Mouse (Mus musculus): ENCODE data around the gene Ccdc28b. TPM values are rescaled to one million over a fixed set of nuclear protein-coding genes. Genes with fewer than 3 reads are reported as not detected.

The Ccdc28b gene
- polyA plus RNA-seq, 1 experiment from 2014 or later: 53.6 TPM

- H3K9me3 ChIP-seq: no peaks in the 10 kb centered on the region
- H3K27ac ChIP-seq: no peak overlapping the region
- H3K4me2 ChIP-seq: no peak overlapping the region
- no peaks in the 10 kb centered on the region for H3K36me3 ChIP-seq
- 80% methylated on average over 1 of the region's 1 CpGs for WGBS
- no peaks in the 10 kb centered on the region for H3K27me3 ChIP-seq
- H3K4me1 ChIP-seq (replicated peaks): peaks cover 10% of the 10 kb centered on the region; the same call in 1 of the 2 replicates
- ATAC-seq (ENCODE audit: insufficient number of reproducible peaks, insufficient read depth, low FRiP score, low TSS enrichment, low read depth): no peak
- H3K4me3 ChIP-seq (replicated peaks): no peak overlapping the region
- H3K9ac ChIP-seq (replicated peaks): no peak overlapping the region
Measured at GRCm38 (mm10) chr4:129582251-129582650, 41.5 kb downstream of the Ccdc28b start.

GRCm38 (mm10) chr4:129580347-129580746 lies 43.4 kb downstream of the Ccdc28b start:
- ATAC-seq (ENCODE audit: insufficient number of reproducible peaks, insufficient read depth, low FRiP score, low TSS enrichment, low read depth): no peak
- no peaks in the 10 kb centered on the region for H3K9me3 ChIP-seq
- H3K4me1 ChIP-seq (replicated peaks): peaks cover 15% of the 10 kb centered on the region
- no peak overlapping the region for H3K4me2 ChIP-seq
- H3K9ac ChIP-seq (replicated peaks): no peak overlapping the region
- no peaks in the 10 kb centered on the region for H3K27me3 ChIP-seq
- no peaks in the 10 kb centered on the region for H3K36me3 ChIP-seq
- no peak overlapping the region for H3K27ac ChIP-seq
- no peak overlapping the region for H3K4me3 ChIP-seq (replicated peaks)
- WGBS: 72% methylated on average over 7 of the region's 7 CpGs

- H3K36me3 ChIP-seq: no peaks in the 10 kb centered on the region
- 86% methylated on average over 5 of the region's 5 CpGs for WGBS
- H3K4me2 ChIP-seq: no peak within 1 kb of the TSS
- no peaks in the 10 kb centered on the region for H3K9me3 ChIP-seq
- peaks cover 11% of the 10 kb centered on the region for H3K4me1 ChIP-seq (replicated peaks)
- H3K27me3 ChIP-seq: no peaks in the 10 kb centered on the region
- no peak for ATAC-seq (ENCODE audit: insufficient number of reproducible peaks, insufficient read depth, low FRiP score, low TSS enrichment, low read depth)
- H3K9ac ChIP-seq (replicated peaks): no peak within 1 kb of the TSS
- no peak within 1 kb of the TSS for H3K27ac ChIP-seq
- H3K4me3 ChIP-seq (replicated peaks): no peak within 1 kb of the TSS
Measured at GRCm38 (mm10) chr4:129578466-129578865, 45.3 kb downstream of the Ccdc28b start, which contains the start of gene Fam167b. Gene Fam167b, minus strand, starts transcription at chr4:129578549.

GRCm38 (mm10) chr4:129577688-129578087 lies 46.1 kb downstream of the Ccdc28b start:
- H3K36me3 ChIP-seq: no peaks in the 10 kb centered on the region
- H3K4me1 ChIP-seq (replicated peaks): peaks cover 11% of the 10 kb centered on the region
- H3K9ac ChIP-seq (replicated peaks): no peak overlapping the region
- no peaks in the 10 kb centered on the region for H3K9me3 ChIP-seq
- 78% methylated on average over 7 of the region's 7 CpGs for WGBS
- no peak for ATAC-seq (ENCODE audit: insufficient number of reproducible peaks, insufficient read depth, low FRiP score, low TSS enrichment, low read depth)
- no peaks in the 10 kb centered on the region for H3K27me3 ChIP-seq
- no peak overlapping the region for H3K4me2 ChIP-seq
- H3K4me3 ChIP-seq (replicated peaks): no peak overlapping the region
- no peak overlapping the region for H3K27ac ChIP-seq

GRCm38 (mm10) chr4:129576863-129577491 lies 46.8 kb downstream of the Ccdc28b start:
- H3K9ac ChIP-seq (replicated peaks): no peak overlapping the region
- ATAC-seq (ENCODE audit: insufficient number of reproducible peaks, insufficient read depth, low FRiP score, low TSS enrichment, low read depth): no peak
- H3K27me3 ChIP-seq: no peaks in the 10 kb centered on the region
- peak overlapping the region; percentile 19; the same call in 1 of the 2 replicates for H3K4me2 ChIP-seq
- peaks cover 11% of the 10 kb centered on the region for H3K4me1 ChIP-seq (replicated peaks)
- 40% methylated on average over 21 of the region's 21 CpGs for WGBS
- H3K27ac ChIP-seq: 0 out of 2 replicates have a peak overlapping the region, but pooled peaks have one; percentile 35
- H3K9me3 ChIP-seq: no peaks in the 10 kb centered on the region
- no peaks in the 10 kb centered on the region for H3K36me3 ChIP-seq
- no peak overlapping the region; the same call in 1 of the 2 replicates for H3K4me3 ChIP-seq (replicated peaks)

GRCm38 (mm10) chr4:129575171-129575844 lies 48.4 kb downstream of the Ccdc28b start:
- peak overlapping the region; percentile 81 for H3K27ac ChIP-seq
- WGBS: 33% methylated on average over 7 of the region's 8 CpGs

GRCm38 (mm10) chr4:129573430-129573829 lies 50.3 kb downstream of the Ccdc28b start, which contains the start of gene Lck:
Gene Lck, minus strand, starts transcription at chr4:129573641.
- Histone ChIP-seq H3K27me3 (no peaks in the 10 kb centered on the region), H3K9ac (replicated peaks) (no peak within 1 kb of the TSS), H3K27ac (no peak within 1 kb of the TSS), H3K9me3 (no peaks in the 10 kb centered on the region), H3K4me3 (replicated peaks) (no peak within 1 kb of the TSS), H3K4me2 (no peak within 1 kb of the TSS), H3K36me3 (no peaks in the 10 kb centered on the region), H3K4me1 (replicated peaks) (peaks cover 11% of the 10 kb centered on the region)
- 85% methylated on average over 8 of the region's 8 CpGs for WGBS
- no peak for ATAC-seq (ENCODE audit: insufficient number of reproducible peaks, insufficient read depth, low FRiP score, low TSS enrichment, low read depth)

More at GRCm38 (mm10) chr4:129575171-129575844, 48.4 kb downstream of the Ccdc28b start:
- no peaks in the 10 kb centered on the region for H3K27me3 ChIP-seq
- H3K9me3 ChIP-seq: no peaks in the 10 kb centered on the region
- H3K9ac ChIP-seq (replicated peaks): no peak overlapping the region
- no peaks in the 10 kb centered on the region for H3K36me3 ChIP-seq
- peaks cover 11% of the 10 kb centered on the region for H3K4me1 ChIP-seq (replicated peaks)
- H3K4me3 ChIP-seq (replicated peaks): no peak overlapping the region
- ATAC-seq (ENCODE audit: insufficient number of reproducible peaks, insufficient read depth, low FRiP score, low TSS enrichment, low read depth): peak; percentile 80; the same call in 1 of the 2 replicates
- no peak overlapping the region for H3K4me2 ChIP-seq

GRCm38 (mm10) chr4:129573093-129573370 lies 50.7 kb downstream of the Ccdc28b start:
- no peak for ATAC-seq (ENCODE audit: insufficient number of reproducible peaks, insufficient read depth, low FRiP score, low TSS enrichment, low read depth)
- 97% methylated on average over 4 of the region's 4 CpGs for WGBS

GRCm38 (mm10) chr4:129572236-129573092 lies 51.3 kb downstream of the Ccdc28b start:
- H3K27me3 ChIP-seq: no peaks in the 10 kb centered on the region
- ATAC-seq (ENCODE audit: insufficient number of reproducible peaks, insufficient read depth, low FRiP score, low TSS enrichment, low read depth): no peak
- no peaks in the 10 kb centered on the region for H3K36me3 ChIP-seq
- no peak overlapping the region for H3K9ac ChIP-seq (replicated peaks)
- WGBS: 85% methylated on average over 13 of the region's 13 CpGs
- peaks cover 11% of the 10 kb centered on the region for H3K4me1 ChIP-seq (replicated peaks)
- H3K4me3 ChIP-seq (replicated peaks): no peak overlapping the region
- H3K27ac ChIP-seq: no peak overlapping the region
- no peak overlapping the region for H3K4me2 ChIP-seq
- H3K9me3 ChIP-seq: no peaks in the 10 kb centered on the region

More at GRCm38 (mm10) chr4:129573093-129573370, 50.7 kb downstream of the Ccdc28b start:
- H3K9me3 ChIP-seq: no peaks in the 10 kb centered on the region
- H3K27me3 ChIP-seq: no peaks in the 10 kb centered on the region
- no peak overlapping the region for H3K9ac ChIP-seq (replicated peaks)
- no peaks in the 10 kb centered on the region for H3K36me3 ChIP-seq
- H3K4me3 ChIP-seq (replicated peaks): no peak overlapping the region
- no peak overlapping the region for H3K27ac ChIP-seq
- H3K4me1 ChIP-seq (replicated peaks): peaks cover 11% of the 10 kb centered on the region
- H3K4me2 ChIP-seq: no peak overlapping the region

GRCm38 (mm10) chr4:129571551-129572084 lies 52.1 kb downstream of the Ccdc28b start:
- WGBS: 70% methylated on average over 8 of the region's 8 CpGs
- Histone ChIP-seq H3K27ac (no peak overlapping the region), H3K9ac (replicated peaks) (no peak overlapping the region), H3K4me2 (no peak overlapping the region), H3K9me3 (no peaks in the 10 kb centered on the region), H3K4me1 (replicated peaks) (peaks cover 5% of the 10 kb centered on the region), H3K4me3 (replicated peaks) (no peak overlapping the region), H3K36me3 (no peaks in the 10 kb centered on the region), H3K27me3 (no peaks in the 10 kb centered on the region)
- ATAC-seq (ENCODE audit: insufficient number of reproducible peaks, insufficient read depth, low FRiP score, low TSS enrichment, low read depth): no peak

GRCm38 (mm10) chr4:129570028-129570427 lies 53.7 kb downstream of the Ccdc28b start:
- 86% methylated on average over 6 of the region's 6 CpGs for WGBS

More at GRCm38 (mm10) chr4:129570028-129570427, 53.7 kb downstream of the Ccdc28b start:
- no peak for ATAC-seq (ENCODE audit: insufficient number of reproducible peaks, insufficient read depth, low FRiP score, low TSS enrichment, low read depth)
- Histone ChIP-seq H3K4me1 (replicated peaks) (peaks cover 2% of the 10 kb centered on the region), H3K9me3 (no peaks in the 10 kb centered on the region), H3K4me3 (replicated peaks) (no peak overlapping the region), H3K9ac (replicated peaks) (no peak overlapping the region), H3K27ac (no peak overlapping the region), H3K4me2 (no peak overlapping the region), H3K27me3 (no peaks in the 10 kb centered on the region), H3K36me3 (no peaks in the 10 kb centered on the region)
